Mouse (Mus musculus) CH12F3 (cell line): ENCODE measurements around the gene Pcnx2.

Source experiments
- in situ Hi-C: fragments of 300-500 bp; cut with MboI; formaldehyde crosslinking; loops from 2 replicates; pipeline ENCODE4 v1.14.3; 2020; ENCODE audit warnings: low sequenced_read_pairs

Gene Pcnx2

DNA sequence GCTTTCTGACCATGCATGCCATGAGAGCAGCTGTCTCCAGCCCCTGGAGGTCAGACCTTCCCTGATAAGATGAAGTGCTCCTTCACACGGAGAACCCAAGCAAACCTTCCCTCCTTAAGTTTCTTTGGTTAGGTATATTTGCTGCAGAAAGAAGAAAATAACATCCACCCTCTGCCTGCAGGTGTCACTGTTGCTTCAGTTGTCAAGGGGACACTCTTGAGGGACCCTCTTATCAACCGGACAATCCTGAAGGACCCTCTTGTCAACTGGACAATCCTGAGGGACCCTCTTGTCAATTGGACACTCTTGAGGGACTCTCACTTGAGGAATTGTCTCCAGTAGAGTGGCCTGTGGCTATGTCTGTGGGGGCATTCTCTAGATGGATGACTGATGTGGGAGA, 73.4 kb downstream of the Pcnx2 start:
- in situ Hi-C loops, result no loop called here

DNA sequence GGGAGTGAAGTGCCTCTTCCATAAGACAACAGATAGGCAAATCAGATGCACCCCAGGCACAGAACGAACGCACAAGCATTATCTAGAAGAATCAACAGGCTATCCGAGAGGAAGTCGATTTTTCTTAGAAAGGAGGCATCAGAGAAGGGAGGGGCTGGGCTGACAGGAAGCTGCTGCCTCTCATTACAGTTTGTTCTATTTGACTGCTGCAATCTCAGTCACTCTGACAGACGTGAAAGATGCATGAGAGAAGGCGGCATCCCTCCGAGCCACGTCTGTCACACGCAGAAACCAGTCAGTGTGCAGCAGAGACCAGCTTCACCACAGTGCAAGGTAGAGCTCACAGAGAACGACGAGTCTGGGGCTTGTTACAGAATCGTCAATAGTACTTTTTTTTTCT, 74.4 kb downstream of the Pcnx2 start:
- in situ Hi-C loops, result no loop called here

- in situ Hi-C loops, result no loop called here
Observed at GRCm38 (mm10) chr8:125822065-125822464, 76.1 kb downstream of the Pcnx2 start.

GRCm38 (mm10) chr8:125819797-125820196, 78.3 kb downstream of the Pcnx2 start:
- in situ Hi-C loops, result no loop called here

GRCm38 (mm10) chr8:125818796-125819195, 79.3 kb downstream of the Pcnx2 start:
- in situ Hi-C loops, result no loop called here

- in situ Hi-C loops, result no loop called here
Observed at GRCm38 (mm10) chr8:125816742-125817141, 81.4 kb downstream of the Pcnx2 start.

- in situ Hi-C loops, result no loop called here
Observed at GRCm38 (mm10) chr8:125808826-125809225, 89.3 kb downstream of the Pcnx2 start.

GRCm38 (mm10) chr8:125807905-125808310, 90.2 kb downstream of the Pcnx2 start:
- in situ Hi-C loops, result no loop called here

DNA sequence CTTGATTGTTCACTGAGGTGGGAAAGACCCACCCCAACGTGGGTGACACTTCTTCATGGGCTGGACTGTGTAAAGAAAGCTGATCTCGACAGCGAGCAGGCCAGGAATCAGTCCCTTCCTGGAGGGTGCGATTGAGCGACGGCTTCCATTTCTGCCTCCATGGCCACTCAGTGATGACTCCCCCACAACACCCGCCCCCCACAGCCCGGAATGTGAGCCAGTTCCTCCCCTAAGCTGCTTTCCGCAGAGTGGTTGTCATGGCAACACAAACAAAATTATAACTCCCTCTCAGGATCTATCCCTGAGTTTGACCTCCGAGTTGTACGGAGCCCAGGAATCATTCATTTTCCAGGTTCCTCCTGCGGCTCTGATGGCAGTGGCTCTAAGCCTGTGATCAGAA, 91.7 kb downstream of the Pcnx2 start:
- in situ Hi-C loops, result no loop called here

GRCm38 (mm10) chr8:125796970-125797369, 101.1 kb downstream of the Pcnx2 start:
- in situ Hi-C loops, result no loop called here

GRCm38 (mm10) chr8:125795341-125795740, 102.8 kb downstream of the Pcnx2 start:
- in situ Hi-C loops, result no loop called here

DNA sequence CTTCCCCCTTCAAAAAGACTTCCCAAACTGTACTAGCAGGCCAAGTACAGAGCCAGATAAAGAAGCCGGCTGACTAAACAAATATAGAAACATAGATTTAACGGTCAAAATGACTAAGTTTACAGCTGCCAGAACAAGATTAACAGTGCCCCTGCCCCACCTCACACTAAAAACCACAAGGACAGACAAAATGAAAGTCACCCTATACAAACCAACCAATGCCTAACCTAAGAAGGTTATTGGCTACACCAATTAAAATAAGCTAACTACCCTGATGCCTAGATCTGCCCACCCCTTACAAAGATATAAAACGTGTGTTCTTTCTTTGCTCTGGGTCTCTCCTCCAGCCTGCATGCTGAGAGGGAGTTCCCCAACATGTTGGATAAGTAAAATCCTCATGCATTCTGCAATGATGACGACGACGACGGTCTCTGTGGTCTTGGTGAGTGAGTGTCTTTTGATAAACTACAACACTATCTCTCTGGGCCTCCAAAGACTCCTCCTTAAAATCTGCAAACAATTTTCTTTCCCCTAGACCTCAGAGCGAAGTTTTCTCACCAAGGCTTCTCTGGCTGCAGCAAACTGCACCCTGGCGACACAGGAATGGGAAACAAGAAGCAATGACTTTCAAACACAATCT, 105.2 kb downstream of the Pcnx2 start:
- in situ Hi-C loops, result no loop called here

DNA sequence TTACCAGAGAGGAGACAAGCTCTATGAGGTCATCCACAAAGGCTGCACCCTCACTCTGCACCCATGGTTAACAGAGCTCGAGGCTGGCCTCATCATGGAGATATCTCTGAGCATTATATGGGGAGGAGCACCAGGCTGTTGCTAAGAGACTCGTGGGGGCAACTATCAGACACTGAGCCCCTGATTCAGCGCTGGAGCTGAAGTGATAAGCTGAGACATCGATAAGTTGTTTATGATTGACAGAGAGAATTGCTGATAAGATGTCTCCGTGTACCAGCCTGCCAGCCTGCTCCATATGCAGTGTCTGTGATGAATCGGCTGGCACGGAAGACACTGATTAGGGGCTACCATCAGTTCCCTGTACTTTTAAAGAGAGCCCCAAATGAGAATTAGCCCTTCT, 111.2 kb downstream of the Pcnx2 start:
- in situ Hi-C loops, result no loop called here

- in situ Hi-C loops, result no loop called here
Observed at GRCm38 (mm10) chr8:125782161-125782560, 116.0 kb downstream of the Pcnx2 start.

DNA sequence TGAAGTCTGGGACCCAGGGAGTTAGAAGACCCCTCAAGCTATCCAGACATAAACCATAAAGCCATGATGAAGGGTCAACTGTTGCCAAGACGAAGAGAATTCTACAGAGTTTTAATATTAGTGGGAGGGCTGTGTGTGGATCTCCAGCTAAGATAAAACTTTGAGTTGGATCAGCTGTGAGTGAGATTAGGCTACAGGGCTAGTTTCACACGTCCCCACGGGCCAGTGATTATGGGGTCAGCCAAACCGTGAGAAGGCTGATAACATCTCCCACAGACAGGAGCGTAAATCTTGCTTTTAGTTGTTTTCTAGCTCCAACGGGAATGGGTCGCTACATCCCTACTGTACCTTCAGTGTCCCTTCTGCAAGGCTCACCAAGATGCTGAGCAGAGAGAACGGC, 118.5 kb downstream of the Pcnx2 start:
- in situ Hi-C loops, result no loop called here

- in situ Hi-C loops, result no loop called here
Observed at GRCm38 (mm10) chr8:125778919-125779318, 119.2 kb downstream of the Pcnx2 start.

GRCm38 (mm10) chr8:125777478-125778164, 120.5 kb downstream of the Pcnx2 start:
- in situ Hi-C loops, result no loop called here

DNA sequence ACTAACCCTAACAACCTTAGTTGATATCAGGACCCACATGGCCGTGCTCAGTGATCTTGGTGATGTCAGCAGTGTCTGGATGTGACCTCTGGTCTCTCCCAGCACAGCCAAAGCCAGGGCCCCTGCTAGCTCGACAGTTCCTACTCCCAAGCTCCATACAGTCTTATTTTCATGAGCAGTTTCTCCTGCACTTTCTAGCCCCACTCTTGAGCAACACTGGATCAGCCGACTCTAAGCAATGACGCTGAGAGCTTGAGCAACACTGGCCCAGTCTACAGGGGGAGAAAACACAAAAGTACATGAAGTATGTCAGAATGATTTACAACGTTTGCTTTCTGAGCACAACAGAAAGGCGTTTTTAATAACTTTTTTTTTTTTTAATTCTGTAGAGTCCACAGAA, 121.3 kb downstream of the Pcnx2 start:
- in situ Hi-C loops, result no loop called here

GRCm38 (mm10) chr8:125776314-125776713, 121.8 kb downstream of the Pcnx2 start:
- in situ Hi-C loops, result no loop called here

DNA sequence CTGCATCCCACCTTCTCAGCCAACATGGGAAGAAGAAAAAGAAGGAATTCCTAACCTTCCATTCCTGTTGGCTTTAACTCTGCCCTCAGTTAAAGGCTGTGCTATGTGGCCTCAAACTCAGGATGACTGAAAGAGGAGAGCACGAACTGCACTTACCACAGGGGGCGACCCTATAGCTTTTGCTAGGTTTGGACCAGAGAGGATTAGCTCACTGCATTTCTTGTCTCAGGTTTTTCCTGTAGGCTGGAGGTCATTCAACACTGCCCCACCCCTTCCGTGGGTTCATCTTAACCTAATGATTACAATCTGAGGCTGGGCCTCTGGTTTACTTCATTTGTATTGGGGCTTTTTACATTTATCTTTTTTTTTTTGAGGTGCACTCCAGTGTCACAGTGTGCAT, 123.1 kb downstream of the Pcnx2 start:
- in situ Hi-C loops, result no loop called here

DNA sequence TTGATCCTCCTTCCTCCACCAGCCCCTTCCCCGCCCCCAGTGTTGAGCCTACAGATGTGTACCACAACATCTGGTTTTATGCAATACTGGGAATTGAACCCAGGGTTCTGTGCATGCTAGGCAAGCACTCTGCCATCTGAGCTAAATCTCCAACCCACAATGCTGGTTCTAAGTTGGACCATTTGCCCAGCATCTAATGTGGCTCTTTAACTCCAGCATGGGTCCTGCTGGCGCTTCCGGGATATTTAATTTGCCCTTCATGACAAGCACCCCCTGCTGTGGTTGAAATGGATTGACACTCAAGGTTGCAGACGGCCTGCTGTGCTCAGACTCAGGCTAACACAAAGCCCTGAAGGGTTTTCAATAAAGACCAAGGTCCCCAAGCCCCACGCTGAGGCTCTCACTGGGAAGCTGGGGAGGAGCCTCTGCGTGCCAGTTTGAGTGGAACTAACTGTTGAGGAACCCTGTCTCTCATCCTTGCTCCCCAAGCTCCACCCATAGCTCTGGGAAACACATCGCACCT, 124.8 kb downstream of the Pcnx2 start:
- in situ Hi-C loops, result no loop called here

DNA sequence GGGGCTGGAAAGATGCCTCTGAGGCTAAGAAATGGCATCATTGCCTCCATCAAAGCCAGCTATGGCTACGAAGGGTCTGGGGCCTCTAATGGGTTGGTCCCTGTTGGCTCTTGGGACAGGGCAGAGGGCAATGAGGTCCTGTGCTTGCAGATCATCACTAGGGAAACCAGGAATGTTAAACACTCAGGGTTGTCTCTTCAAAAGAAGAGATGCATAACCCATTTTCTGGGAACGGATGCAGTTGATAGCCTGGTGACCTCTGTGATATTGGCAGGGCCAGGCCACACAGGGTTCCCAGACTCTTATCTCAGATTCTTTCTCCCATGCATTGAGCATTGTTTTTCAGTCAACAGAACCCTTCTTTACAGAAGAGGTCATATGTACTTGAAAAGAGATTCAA, 125.8 kb downstream of the Pcnx2 start:
- in situ Hi-C loops, result no loop called here

- in situ Hi-C loops, result no loop called here
Observed at GRCm38 (mm10) chr8:125768079-125768478, 130.0 kb downstream of the Pcnx2 start.
